Mouse (Mus musculus) stomach, embryonic 15.5 days (tissue): ENCODE measurements around the gene Cxcl14. TPM values are rescaled to one million over a fixed set of nuclear protein-coding genes. Genes with fewer than 3 reads are reported as not detected.
A peak's percentile ranks its signal among the peaks of the same experiment; 100 is the strongest.

Source experiments
- ATAC-seq: fragments of 200-750 bp; cut with Nextera tagmentation; 2 replicates; pipeline ENCODE4 v1.8.0; 2017; ENCODE audit warnings: low read depth, moderate number of reproducible peaks, moderate TSS enrichment; ENCODE audit not compliant: insufficient read depth, low FRiP score
- H3K27ac ChIP-seq: fragments of 300-500 bp; sonication (generic); 2 replicates; pipeline ENCODE4 v1.5.1; 2015; ENCODE audit warnings: mild to moderate bottlenecking, inconsistent platforms
- H3K27me3 ChIP-seq: fragments of 300-500 bp; sonication (generic); replicated peaks from 2 replicates; pipeline ENCODE4 v1.6.1; 2015; ENCODE audit warnings: inconsistent platforms
- H3K36me3 ChIP-seq: fragments of 300-500 bp; sonication (generic); 2 replicates; pipeline ENCODE4 v1.6.1; 2015; ENCODE audit warnings: inconsistent platforms
- H3K4me1 ChIP-seq: fragments of 300-500 bp; sonication (generic); 2 replicates; pipeline ENCODE4 v1.6.1; 2015; ENCODE audit warnings: inconsistent platforms
- H3K4me2 ChIP-seq: fragments of 300-500 bp; sonication (generic); 2 replicates; pipeline ENCODE4 v1.6.1; 2015; ENCODE audit warnings: mild to moderate bottlenecking, inconsistent platforms
- H3K4me3 ChIP-seq: fragments of 300-500 bp; sonication (generic); replicated peaks from 2 replicates; pipeline ENCODE4 v1.5.1; 2015; ENCODE audit warnings: inconsistent platforms
- H3K9ac ChIP-seq: fragments of 300-500 bp; sonication (generic); 2 replicates; pipeline ENCODE4 v1.6.1; 2015; ENCODE audit warnings: inconsistent platforms
- H3K9me3 ChIP-seq: fragments of 300-500 bp; sonication (generic); 2 replicates; pipeline ENCODE4 v1.6.1; 2016; ENCODE audit warnings: inconsistent platforms
- WGBS: fragments of 180-500 bp; shearing (Covaris S2); methylation state at CpG from one replicate; pipeline ENCODE4 v1.1.7; 2015; 5-methylcytosine and 5-hydroxymethylcytosine counted together
- polyA plus RNA-seq: library from polyadenylated mRNA; unstranded; fragments of >200 nt; fragmentation: Nextera tagmentation; extraction: Ambion mirVana; gene quantifications from 2 replicates; pipeline ENCODE4 v1.2.1, GENCODE M21; 2015

Cxcl14 gene
- polyA plus RNA-seq, 1 experiment from 2014 or later: 13.7 TPM

- peak overlapping the region; percentile 38 for H3K4me2 ChIP-seq
- no peaks in the 10 kb centered on the region for H3K36me3 ChIP-seq
- no peak overlapping the region for H3K9ac ChIP-seq
- WGBS: 2% methylated on average over 45 of the region's 55 CpGs
- peak overlapping the region; percentile 23; the same call in 1 of the 2 replicates for H3K4me3 ChIP-seq
- no peak for ATAC-seq
- peaks cover 88% of the 10 kb centered on the region for H3K27me3 ChIP-seq
- H3K9me3 ChIP-seq: no peaks in the 10 kb centered on the region
- no peak overlapping the region for H3K27ac ChIP-seq
- H3K4me1 ChIP-seq: peaks cover 10% of the 10 kb centered on the region
Observed at GRCm38 (mm10) chr13:56259021-56259925, 37.1 kb downstream of the Cxcl14 start.

- Histone ChIP-seq H3K4me2 (peak overlapping the region; percentile 38), H3K4me3 (peak overlapping the region; percentile 23; the same call in 1 of the 2 replicates), H3K36me3 (no peaks in the 10 kb centered on the region), H3K27me3 (peaks cover 95% of the 10 kb centered on the region), H3K27ac (no peak overlapping the region), H3K9ac (no peak overlapping the region), H3K4me1 (peaks cover 10% of the 10 kb centered on the region), H3K9me3 (no peaks in the 10 kb centered on the region)
- under 1% methylated on average over 52 of the region's 52 CpGs for WGBS
- ATAC-seq: no peak
Observed at GRCm38 (mm10) chr13:56258196-56259020, 37.9 kb downstream of the Cxcl14 start.

DNA sequence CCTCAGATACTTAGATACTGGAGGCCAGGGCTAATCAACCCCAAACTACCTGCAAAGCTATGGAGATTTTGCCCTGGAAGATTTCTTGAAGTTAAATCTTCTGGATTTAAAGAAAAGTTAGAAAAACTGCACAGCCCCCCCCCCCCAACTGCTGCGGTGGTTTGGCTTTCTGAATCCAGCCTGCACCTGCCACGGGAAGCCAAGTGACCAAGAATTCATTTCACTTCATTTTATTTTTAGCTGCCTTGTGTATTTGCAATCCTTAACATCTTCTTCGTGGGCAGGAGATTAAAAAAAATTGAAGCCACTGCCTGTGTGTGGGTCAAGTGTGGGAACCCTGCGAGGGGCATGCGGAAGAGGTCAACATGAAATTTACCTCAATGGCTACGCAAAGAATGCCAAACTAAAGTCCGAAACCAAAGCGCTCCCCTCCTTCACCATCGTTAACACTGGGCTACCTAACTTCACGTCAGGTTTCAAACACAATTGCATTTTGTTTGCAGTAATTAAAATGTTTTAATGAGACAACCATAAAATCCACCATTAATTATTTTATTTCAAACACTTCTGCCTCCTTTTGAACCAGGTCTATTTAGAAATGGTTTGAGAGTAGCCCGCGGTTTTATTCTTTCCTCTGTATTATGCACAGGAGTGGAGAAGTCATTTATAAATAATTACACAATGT is 38.7 kb downstream of the Cxcl14 start:
- H3K4me2 ChIP-seq: no peak overlapping the region
- H3K36me3 ChIP-seq: no peaks in the 10 kb centered on the region
- no peaks in the 10 kb centered on the region for H3K9me3 ChIP-seq
- no peak overlapping the region for H3K27ac ChIP-seq
- H3K4me3 ChIP-seq: no peak overlapping the region
- no peak for ATAC-seq
- 8% methylated on average over 12 of the region's 12 CpGs for WGBS
- peaks cover 97% of the 10 kb centered on the region for H3K27me3 ChIP-seq
- peaks cover 10% of the 10 kb centered on the region for H3K4me1 ChIP-seq
- no peak overlapping the region for H3K9ac ChIP-seq

DNA sequence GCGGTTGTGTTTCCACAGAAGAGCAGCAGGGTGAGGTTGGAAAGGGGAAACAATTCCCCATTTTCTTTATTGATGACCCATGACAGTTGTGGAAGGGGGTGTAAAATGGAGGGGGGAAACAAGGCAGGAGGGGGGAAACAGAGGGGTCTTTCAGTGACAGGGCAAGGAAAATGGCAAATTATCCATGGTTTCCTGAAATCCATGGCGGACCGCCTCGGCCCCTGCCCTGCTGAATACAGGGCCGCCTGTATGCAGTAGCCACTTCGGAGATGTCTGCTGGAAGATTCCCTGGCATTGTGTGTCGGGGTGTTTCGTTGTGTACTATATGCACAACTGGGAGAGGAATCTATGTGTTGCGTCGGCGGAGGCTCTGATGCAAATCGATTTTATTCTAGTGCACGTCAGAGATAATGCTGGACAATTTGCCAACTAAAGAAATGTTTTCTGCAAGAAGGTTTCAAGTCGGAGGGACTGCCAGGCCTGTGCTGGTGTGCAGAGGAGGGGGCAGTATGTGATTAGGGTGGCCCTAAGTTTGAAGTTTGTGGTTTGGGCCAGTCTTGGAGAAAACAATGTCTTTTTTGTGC is 39.5 kb downstream of the Cxcl14 start:
- no peaks in the 10 kb centered on the region for H3K36me3 ChIP-seq
- H3K4me2 ChIP-seq: no peak overlapping the region
- peaks cover 16% of the 10 kb centered on the region for H3K4me1 ChIP-seq
- peaks cover 97% of the 10 kb centered on the region for H3K27me3 ChIP-seq
- no peak overlapping the region for H3K27ac ChIP-seq
- 12% methylated on average over 14 of the region's 14 CpGs for WGBS
- H3K9ac ChIP-seq: no peak overlapping the region
- no peak overlapping the region for H3K4me3 ChIP-seq
- no peak for ATAC-seq
- H3K9me3 ChIP-seq: no peaks in the 10 kb centered on the region

DNA sequence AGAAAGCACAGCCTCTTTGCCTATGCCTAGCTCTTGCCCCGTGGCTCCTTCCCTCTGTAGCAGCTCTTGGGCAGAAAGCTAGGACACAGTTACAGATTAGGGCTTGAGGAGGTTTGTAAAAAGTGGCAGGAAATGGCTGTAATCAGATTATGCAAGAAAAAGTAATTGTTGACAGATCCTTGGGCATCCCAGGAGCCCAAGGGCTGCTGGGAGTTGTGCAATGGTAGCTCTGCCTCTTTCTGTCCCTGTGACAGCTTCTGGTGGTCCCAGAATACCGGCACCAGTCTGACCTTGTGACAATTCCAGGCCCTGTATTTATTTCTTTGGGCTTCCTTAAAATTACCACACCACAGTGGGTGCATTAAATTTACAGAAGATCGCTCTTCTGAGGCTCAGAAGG is 43.0 kb downstream of the Cxcl14 start:
- ATAC-seq: no peak

GRCm38 (mm10) chr13:56252783-56253182 is 43.6 kb downstream of the Cxcl14 start:
- Histone ChIP-seq H3K4me1 (peaks cover 11% of the 10 kb centered on the region; the same call in 1 of the 2 replicates), H3K27ac (no peak overlapping the region), H3K4me3 (no peak overlapping the region), H3K9ac (no peak overlapping the region), H3K9me3 (no peaks in the 10 kb centered on the region), H3K4me2 (no peak overlapping the region), H3K36me3 (no peaks in the 10 kb centered on the region), H3K27me3 (peaks cover 99% of the 10 kb centered on the region)
- 11% methylated on average over 8 of the region's 8 CpGs for WGBS
- ATAC-seq: no peak

More for the DNA sequence above, 43.0 kb downstream of the Cxcl14 start:
- Histone ChIP-seq H3K4me1 (peaks cover 11% of the 10 kb centered on the region), H3K4me2 (no peak overlapping the region), H3K27me3 (peaks cover 97% of the 10 kb centered on the region), H3K36me3 (no peaks in the 10 kb centered on the region), H3K4me3 (no peak overlapping the region), H3K9me3 (no peaks in the 10 kb centered on the region), H3K9ac (no peak overlapping the region), H3K27ac (no peak overlapping the region)
- 26% methylated on average over 3 of the region's 3 CpGs for WGBS

- no peak for ATAC-seq
- WGBS: under 1% methylated on average over 64 of the region's 65 CpGs
- H3K9ac ChIP-seq: no peak within 1 kb of the TSS
Observed at GRCm38 (mm10) chr13:56251924-56252619, 44.3 kb downstream of the Cxcl14 start, which contains the start of gene Neurog1. Gene Neurog1 (minus strand): TSS chr13:56252163.

GRCm38 (mm10) chr13:56251176-56251923 is 45.0 kb downstream of the Cxcl14 start:
- Histone ChIP-seq H3K9me3 (no peaks in the 10 kb centered on the region), H3K27ac (no peak overlapping the region), H3K27me3 (peaks cover 97% of the 10 kb centered on the region), H3K9ac (no peak overlapping the region), H3K4me1 (peaks cover 11% of the 10 kb centered on the region; the same call in 1 of the 2 replicates), H3K4me2 (peak overlapping the region; percentile 59), H3K36me3 (no peaks in the 10 kb centered on the region), H3K4me3 (peak overlapping the region; percentile 33)
- 1% methylated on average over 59 of the region's 59 CpGs for WGBS
- no peak for ATAC-seq

More at GRCm38 (mm10) chr13:56251924-56252619, 44.3 kb downstream of the Cxcl14 start, which contains the start of gene Neurog1:
- Histone ChIP-seq H3K36me3 (no peaks in the 10 kb centered on the region), H3K4me3 (peak within 1 kb of the TSS; percentile 33), H3K27me3 (peaks cover 99% of the 10 kb centered on the region), H3K4me1 (peaks cover 11% of the 10 kb centered on the region; the same call in 1 of the 2 replicates), H3K4me2 (peak within 1 kb of the TSS; percentile 59), H3K27ac (no peak within 1 kb of the TSS), H3K9me3 (no peaks in the 10 kb centered on the region)

DNA sequence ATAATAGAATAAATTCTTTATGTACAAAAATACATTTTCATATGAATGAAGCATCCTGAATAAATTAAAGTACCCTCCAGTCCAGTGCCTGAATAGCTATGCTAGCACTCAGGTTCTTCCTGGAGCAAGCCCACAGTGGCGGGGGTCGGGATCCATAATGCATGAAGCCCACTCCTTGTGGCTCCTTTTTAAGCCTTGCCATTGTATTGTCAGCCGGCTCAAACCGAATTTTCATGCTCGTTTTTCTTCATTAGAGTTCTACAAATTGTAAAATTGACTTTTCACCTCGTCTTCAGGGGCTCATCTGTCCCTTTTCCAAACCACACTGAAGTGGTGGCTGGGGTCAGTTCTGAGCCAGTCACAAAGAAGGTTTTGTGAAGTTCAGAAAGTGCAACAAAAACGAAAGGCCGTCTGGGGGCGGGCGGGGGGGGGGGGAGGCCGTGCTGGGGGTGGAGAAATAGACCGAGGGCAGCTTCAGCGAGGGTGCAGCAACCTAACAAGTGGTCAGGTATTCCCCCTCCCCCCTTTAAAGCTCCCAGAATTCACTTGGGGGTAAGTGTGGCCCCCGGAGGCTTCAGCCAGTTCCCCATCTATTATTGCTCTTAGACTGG is 45.7 kb downstream of the Cxcl14 start:
- H3K27ac ChIP-seq: no peak overlapping the region
- H3K9ac ChIP-seq: no peak overlapping the region
- no peak overlapping the region for H3K4me3 ChIP-seq
- peaks cover 11% of the 10 kb centered on the region; the same call in 1 of the 2 replicates for H3K4me1 ChIP-seq
- H3K36me3 ChIP-seq: no peaks in the 10 kb centered on the region
- no peak overlapping the region for H3K4me2 ChIP-seq
- WGBS: 5% methylated on average over 14 of the region's 14 CpGs
- H3K27me3 ChIP-seq: peaks cover 90% of the 10 kb centered on the region
- H3K9me3 ChIP-seq: no peaks in the 10 kb centered on the region
- ATAC-seq: no peak
